Mouse (Mus musculus) MEL (cell line): Measurements from ENCODE around the gene Lnx1. TPM values are rescaled to one million over a fixed set of nuclear protein-coding genes. Genes with fewer than 3 reads are reported as not detected.

Experiments
- DNase-seq: peaks from one replicate; pipeline ENCODE4 v3.0.0; 2011; ENCODE audit warnings: low read depth, low spot score
- H3K27ac ChIP-seq: 2 replicates; pipeline ENCODE4 v1.5.1; 2012; ENCODE audit warnings: low read depth, mild to moderate bottlenecking, control low read depth, low read length, moderate library complexity; ENCODE audit not compliant: control insufficient read depth
- H3K27me3 ChIP-seq, 2 experiments: fragments of 150-350 bp in 1 of 2; sonication (generic) in 1 of 2; 2 replicates each; pipeline ENCODE4 v1.6.1; 2012; ENCODE audit warnings: low read length in 2 of 2, mild to moderate bottlenecking in 2 of 2, improper control_type of control experiment in 1 of 2, moderate library complexity in 1 of 2; ENCODE audit not compliant: insufficient read depth in 2 of 2, control insufficient read depth in 1 of 2
- H3K36me3 ChIP-seq, 2 experiments: 2 replicates each; pipeline ENCODE4 v1.6.1; 2012 to 2014; ENCODE audit warnings: low read length in 2 of 2, improper control_type of control experiment in 1 of 2, inconsistent platforms in 1 of 2, mild to moderate bottlenecking in 1 of 2; ENCODE audit not compliant: insufficient read depth in 2 of 2, control insufficient read depth in 1 of 2
- H3K4me1 ChIP-seq, 2 experiments: fragments of 150-350 bp in 1 of 2; sonication (generic) in 1 of 2; 2 replicates each; pipeline ENCODE4 v1.6.1; 2012; ENCODE audit warnings: low read length in 2 of 2, improper control_type of control experiment in 1 of 2, mild to moderate bottlenecking in 1 of 2; ENCODE audit not compliant: insufficient read depth in 2 of 2, control insufficient read depth in 1 of 2
- H3K4me3 ChIP-seq, 2 experiments: fragments of 150-350 bp in 1 of 2; sonication (generic) in 1 of 2; 2 replicates each; pipeline ENCODE4 v1.5.1; 2012; ENCODE audit warnings: low read depth in 2 of 2, low read length in 2 of 2, mild to moderate bottlenecking in 2 of 2, moderate library complexity in 2 of 2, control low read depth in 1 of 2, improper control_type of control experiment in 1 of 2; ENCODE audit not compliant: control insufficient read depth in 1 of 2, insufficient read depth in 1 of 2
- H3K79me2 ChIP-seq: 2 replicates; pipeline ENCODE4 v1.6.1; 2012; ENCODE audit warnings: mild to moderate bottlenecking, low read length, moderate library complexity; ENCODE audit not compliant: control insufficient read depth, poor library complexity, insufficient read depth
- H3K9ac ChIP-seq: 2 replicates; pipeline ENCODE4 v1.6.1; 2012; ENCODE audit warnings: low read depth, mild to moderate bottlenecking, control low read depth, low read length, moderate library complexity; ENCODE audit not compliant: control insufficient read depth, poor library complexity, severe bottlenecking
- H3K9me3 ChIP-seq: fragments of 150-350 bp; sonication (generic); replicated peaks from 2 replicates; pipeline ENCODE4 v1.6.1; 2012; ENCODE audit warnings: mild to moderate bottlenecking, low read length, improper control_type of control experiment, moderate library complexity; ENCODE audit not compliant: insufficient read depth
- BHLHE40 ChIP-seq: IDR thresholded peaks from 2 replicates; pipeline ENCODE4 v1.6.1; 2012; ENCODE audit warnings: low read depth, mild to moderate bottlenecking, inconsistent platforms, low read length, improper control_type of control experiment, borderline replicate concordance
- CHD2 ChIP-seq: IDR thresholded peaks from 2 replicates; pipeline ENCODE4 v1.6.1; 2011; ENCODE audit warnings: low read length, improper control_type of control experiment
- E2F4 ChIP-seq: IDR thresholded peaks from 2 replicates; pipeline ENCODE4 v1.6.1; 2011; ENCODE audit warnings: low read depth, low read length, improper control_type of control experiment, borderline replicate concordance
- EP300 ChIP-seq, 2 experiments: IDR thresholded peaks; 2 replicates each; pipeline ENCODE4 v1.6.1; 2011; ENCODE audit warnings: improper control_type of control experiment in 2 of 2, low read length in 2 of 2, low read depth in 1 of 2, mild to moderate bottlenecking in 1 of 2
- ETS1 ChIP-seq: IDR thresholded peaks from 2 replicates; pipeline ENCODE4 v1.6.1; 2012; ENCODE audit warnings: low read depth, mild to moderate bottlenecking, inconsistent platforms, low read length, improper control_type of control experiment, moderate library complexity
- GATA1 ChIP-seq: IDR thresholded peaks from 2 replicates; pipeline ENCODE4 v1.6.1; 2011; ENCODE audit warnings: low read depth, low read length, improper control_type of control experiment
- JUND ChIP-seq: IDR thresholded peaks from 2 replicates; pipeline ENCODE4 v1.6.1; 2011; ENCODE audit warnings: low read depth, mild to moderate bottlenecking, improper control_type of control experiment, low read length
- MAX ChIP-seq: IDR thresholded peaks from 2 replicates; pipeline ENCODE4 v1.6.1; 2011; ENCODE audit warnings: low read length, improper control_type of control experiment
- MAZ ChIP-seq: IDR thresholded peaks from 2 replicates; pipeline ENCODE4 v1.6.1; 2012; ENCODE audit warnings: low read depth, mild to moderate bottlenecking, inconsistent platforms, low read length, improper control_type of control experiment
- MYB ChIP-seq: IDR thresholded peaks from 2 replicates; pipeline ENCODE4 v1.6.1; 2011; ENCODE audit warnings: mild to moderate bottlenecking, low read depth, low read length, improper control_type of control experiment
- MYC ChIP-seq: IDR thresholded peaks from 2 replicates; pipeline ENCODE4 v1.6.1; 2011; ENCODE audit warnings: low read depth, mild to moderate bottlenecking, low read length, improper control_type of control experiment, moderate library complexity
- POLR2A ChIP-seq, 2 experiments: IDR thresholded peaks; 2 replicates each; pipeline ENCODE4 v1.6.1; 2011 to 2012; ENCODE audit warnings: low read length in 2 of 2, mild to moderate bottlenecking in 2 of 2, control low read depth in 1 of 2, improper control_type of control experiment in 1 of 2, low read depth in 1 of 2, moderate library complexity in 1 of 2; ENCODE audit not compliant: control insufficient read depth in 1 of 2, insufficient read depth in 1 of 2, poor library complexity in 1 of 2
- RCOR1 ChIP-seq: IDR thresholded peaks from 2 replicates; pipeline ENCODE4 v1.6.1; 2012; ENCODE audit warnings: low read depth, mild to moderate bottlenecking, inconsistent platforms, low read length, improper control_type of control experiment
- SIN3A ChIP-seq: IDR thresholded peaks from 2 replicates; pipeline ENCODE4 v1.6.1; 2012; ENCODE audit warnings: low read length, improper control_type of control experiment, inconsistent platforms
- SMC3 ChIP-seq: IDR thresholded peaks from 2 replicates; pipeline ENCODE4 v1.6.1; 2011; ENCODE audit warnings: low read depth, low read length, improper control_type of control experiment
- TAL1 ChIP-seq: IDR thresholded peaks from 2 replicates; pipeline ENCODE4 v1.6.1; 2012; ENCODE audit warnings: mild to moderate bottlenecking, inconsistent platforms, low read length, moderate library complexity, mixed read lengths
- TBP ChIP-seq: IDR thresholded peaks from 2 replicates; pipeline ENCODE4 v1.8.0; 2011; ENCODE audit warnings: low read depth, low read length, improper control_type of control experiment
- TCF12 ChIP-seq: IDR thresholded peaks from 2 replicates; pipeline ENCODE4 v1.6.1; 2014; ENCODE audit warnings: low read depth, mild to moderate bottlenecking, inconsistent platforms, low read length, improper control_type of control experiment, moderate library complexity
- UBTF ChIP-seq: IDR thresholded peaks from 2 replicates; pipeline ENCODE4 v1.6.1; 2012; ENCODE audit warnings: low read depth, mild to moderate bottlenecking, inconsistent platforms, low read length, improper control_type of control experiment, moderate library complexity, borderline replicate concordance; ENCODE audit not compliant: insufficient read depth
- USF1 ChIP-seq: IDR thresholded peaks from 2 replicates; pipeline ENCODE4 v1.6.1; 2014; ENCODE audit warnings: low read depth, mild to moderate bottlenecking, inconsistent platforms, low read length, improper control_type of control experiment, moderate library complexity
- USF2 ChIP-seq, 2 experiments: IDR thresholded peaks; 2 replicates each; pipeline ENCODE4 v1.6.1; 2011 to 2012; ENCODE audit warnings: improper control_type of control experiment in 2 of 2, low read length in 2 of 2, borderline replicate concordance in 1 of 2, inconsistent platforms in 1 of 2, low read depth in 1 of 2, mild to moderate bottlenecking in 1 of 2; ENCODE audit not compliant: insufficient read depth in 1 of 2
- ZKSCAN1 ChIP-seq: IDR thresholded peaks from 2 replicates; pipeline ENCODE4 v1.6.1; 2012; ENCODE audit warnings: low read depth, mild to moderate bottlenecking, inconsistent platforms, low read length, improper control_type of control experiment, moderate library complexity
- ZMIZ1 ChIP-seq: IDR thresholded peaks from 2 replicates; pipeline ENCODE4 v1.6.1; 2012; ENCODE audit warnings: low read depth, mild to moderate bottlenecking, inconsistent platforms, low read length, improper control_type of control experiment, moderate library complexity
- polyA plus RNA-seq, 2 experiments: library from polyadenylated mRNA; stranded (reverse) in 1 of 2; unstranded in 1 of 2; fragments of >175 nt in 1 of 2; fragments of >200 nt in 1 of 2; gene quantifications; 2 replicates each; pipeline versions ENCODE4 v1.2.1 to v1.2.4; 2012; ENCODE audit warnings: low replicate concordance in 2 of 2, low read depth in 1 of 2; ENCODE audit not compliant: insufficient read length in 2 of 2, insufficient read depth in 1 of 2, missing spikeins in 1 of 2
- total RNA-seq: library from RNA; depleted of rRNA; stranded (reverse); fragments of 300-350 nt; gene quantifications from 2 replicates; pipeline ENCODE4 v1.2.3, GENCODE M21; 2012

The Lnx1 gene
- total and polyA plus RNA-seq, 3 experiments: 0.06 TPM; not detected in 2

- no peaks in the 10 kb centered on the region for H3K36me3 ChIP-seq
- no peak overlapping the region for H3K9ac ChIP-seq
- H3K4me1 ChIP-seq: no peaks in the 10 kb centered on the region
- TF ChIP-seq E2F4 (no peak), MYB (no peak), USF2 (IDR thresholded peaks at IDR 0.05; ENCODE audit: borderline replicate concordance in 1 of 2, insufficient read depth in 1 of 2, low read depth in 1 of 2, low read length in 2 of 2) (no peak), GATA1 (no peak), SMC3 (no peak), BHLHE40 (no peak), ZKSCAN1 (no peak), ETS1 (no peak), MYC (no peak), JUND (no peak), UBTF (no peak), ZMIZ1 (no peak), MAX (no peak), TCF12 (no peak), RCOR1 (no peak), USF1 (no peak), TBP (no peak), CHD2 (no peak), EP300 (IDR thresholded peaks at IDR 0.05; ENCODE audit: low read depth in 1 of 2, low read length in 2 of 2) (no peak)
- TF ChIP-seq, all 39 proteins: peak for 0
- Histone ChIP-seq H3K79me2 (no peaks in the 10 kb centered on the region), H3K4me3 (no peak overlapping the region), H3K27ac (no peak overlapping the region), H3K9me3 (no peaks in the 10 kb centered on the region), H3K27me3 (no peaks in the 10 kb centered on the region; a peak in 1 of 4 replicates)
- no peak for DNase-seq
Observed at GRCm38 (mm10) chr5:74747476-74747875, 44.8 kb upstream of the Lnx1 start.

DNA sequence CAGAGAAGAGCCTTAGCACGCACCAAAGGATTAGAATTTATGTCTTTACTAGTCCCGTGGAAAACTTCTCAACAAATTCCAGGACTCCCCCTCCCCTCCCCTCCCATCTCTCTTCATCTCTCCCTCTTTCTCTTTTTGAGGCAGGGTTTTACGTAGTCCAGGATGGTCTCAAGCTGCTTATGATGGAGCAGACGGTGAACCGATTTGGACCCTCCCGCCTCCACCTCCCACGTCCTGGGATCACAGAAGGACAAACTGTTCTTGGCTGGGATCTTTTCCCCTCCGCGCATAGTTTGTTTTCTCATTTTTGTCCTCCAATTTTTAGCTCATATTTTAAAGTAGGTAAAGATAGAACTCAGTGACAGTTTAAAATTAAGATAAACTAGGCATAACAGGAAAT lies 38.2 kb upstream of the Lnx1 start:
- H3K36me3 ChIP-seq: no peaks in the 10 kb centered on the region
- H3K9me3 ChIP-seq: no peaks in the 10 kb centered on the region
- TF ChIP-seq SIN3A (no peak), MAZ (no peak), ZMIZ1 (no peak), TAL1 (no peak), EP300 (IDR thresholded peaks at IDR 0.05; ENCODE audit: low read depth in 1 of 2, low read length in 2 of 2) (no peak), BHLHE40 (no peak), POLR2A (IDR thresholded peaks at IDR 0.05; ENCODE audit: control insufficient read depth in 1 of 2, insufficient read depth in 1 of 2, low read depth in 1 of 2, low read length in 2 of 2, poor library complexity in 1 of 2) (no peak), UBTF (no peak), E2F4 (no peak), SMC3 (no peak), ETS1 (no peak)
- H3K4me3 ChIP-seq: no peak overlapping the region
- no peaks in the 10 kb centered on the region for H3K4me1 ChIP-seq
- no peaks in the 10 kb centered on the region for H3K79me2 ChIP-seq
- H3K9ac ChIP-seq: no peak overlapping the region
- H3K27ac ChIP-seq: no peak overlapping the region
- H3K27me3 ChIP-seq: peaks cover 0 to 2% of the 10 kb centered on the region in 2 experiments; a peak in 2 of 4 replicates
- no peak for DNase-seq
